Mouse (Mus musculus): ENCODE measurements around the gene Id3.
"Not testable (repeated sequence)": the region's sequence is repeated elsewhere in the genome, so short reads cannot be mapped to it uniquely, and the experiment has no call there.

The Id3 gene

GRCm38 (mm10) chr4:136143193-136143976 lies at the start of gene Id3:
Gene Id3, plus strand, starts transcription at chr4:136143497.
- peak; percentile 18 to 43 for DNase-seq

GRCm38 (mm10) chr4:136094519-136095219 lies 48.6 kb upstream of the Id3 start:
- DNase-seq, result peak; percentile 8 to 17

- no peak for DNase-seq
These were observed 47.7 kb upstream of the Id3 start for GRCm38 (mm10) chr4:136095490-136096105.

DNA sequence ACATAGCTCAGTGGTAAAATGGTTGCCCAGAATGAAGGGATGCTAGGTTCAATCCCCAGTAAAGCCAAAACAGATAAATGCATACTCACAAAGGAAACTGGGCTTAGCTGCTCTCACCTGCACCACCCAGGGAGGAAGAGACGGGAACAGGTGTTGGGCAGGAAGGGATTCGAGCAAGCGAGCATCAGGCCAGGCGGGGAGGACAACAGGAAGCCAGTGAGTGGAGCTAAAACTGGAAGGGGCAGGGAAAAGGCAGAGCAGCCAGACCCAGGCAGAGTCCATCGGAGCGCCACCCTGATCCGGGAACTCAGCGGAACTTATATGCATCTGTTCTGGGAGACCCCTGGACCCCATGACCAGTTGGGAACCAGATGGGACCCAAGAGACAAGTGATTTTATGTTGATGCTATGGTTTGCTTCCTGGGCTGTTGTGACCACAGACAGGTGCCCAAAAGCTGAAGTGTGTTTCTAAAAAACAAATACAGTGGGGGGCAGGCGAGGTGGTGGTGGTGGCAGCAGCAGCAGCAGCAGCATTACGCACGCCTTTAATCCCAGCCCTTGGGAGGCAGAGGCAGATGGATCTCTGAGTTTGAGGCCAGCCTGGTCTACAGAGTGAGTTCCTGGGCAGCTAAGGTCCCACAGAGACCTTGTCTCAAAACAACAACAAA lies 46.7 kb upstream of the Id3 start:
- no peak for DNase-seq

DNA sequence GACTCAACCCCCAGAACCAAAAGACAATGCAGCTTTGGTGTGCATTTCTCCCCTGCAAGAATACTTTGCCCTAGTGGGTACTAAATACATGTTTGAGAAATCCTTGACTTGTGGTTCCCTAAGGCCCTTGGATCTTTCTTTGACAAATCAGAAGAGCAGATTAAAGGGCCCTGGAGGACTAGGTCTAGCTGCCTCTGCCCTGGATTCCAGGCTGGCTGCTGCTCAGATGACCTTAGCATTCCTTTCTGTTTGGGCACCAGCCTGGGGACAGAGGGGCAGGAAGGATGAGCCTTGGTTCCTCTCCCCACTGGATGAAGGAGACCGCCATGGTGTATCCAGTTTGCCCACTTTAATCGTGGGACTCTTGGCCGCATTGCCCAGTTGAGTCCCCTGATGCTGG lies 44.9 kb upstream of the Id3 start:
- no peak for DNase-seq

GRCm38 (mm10) chr4:136100396-136101070 lies 42.8 kb upstream of the Id3 start:
- no peak for DNase-seq

GRCm38 (mm10) chr4:136101753-136102152 lies 41.5 kb upstream of the Id3 start:
- not testable (repeated sequence) for DNase-seq

GRCm38 (mm10) chr4:136104590-136105337 lies 38.5 kb upstream of the Id3 start:
- DNase-seq, result peak in 1 of 2 experiments; percentile 17

- no peak for DNase-seq
These were observed 36.4 kb upstream of the Id3 start for GRCm38 (mm10) chr4:136106880-136107301.

GRCm38 (mm10) chr4:136109153-136109552 lies 34.1 kb upstream of the Id3 start:
- no peak for DNase-seq

DNA sequence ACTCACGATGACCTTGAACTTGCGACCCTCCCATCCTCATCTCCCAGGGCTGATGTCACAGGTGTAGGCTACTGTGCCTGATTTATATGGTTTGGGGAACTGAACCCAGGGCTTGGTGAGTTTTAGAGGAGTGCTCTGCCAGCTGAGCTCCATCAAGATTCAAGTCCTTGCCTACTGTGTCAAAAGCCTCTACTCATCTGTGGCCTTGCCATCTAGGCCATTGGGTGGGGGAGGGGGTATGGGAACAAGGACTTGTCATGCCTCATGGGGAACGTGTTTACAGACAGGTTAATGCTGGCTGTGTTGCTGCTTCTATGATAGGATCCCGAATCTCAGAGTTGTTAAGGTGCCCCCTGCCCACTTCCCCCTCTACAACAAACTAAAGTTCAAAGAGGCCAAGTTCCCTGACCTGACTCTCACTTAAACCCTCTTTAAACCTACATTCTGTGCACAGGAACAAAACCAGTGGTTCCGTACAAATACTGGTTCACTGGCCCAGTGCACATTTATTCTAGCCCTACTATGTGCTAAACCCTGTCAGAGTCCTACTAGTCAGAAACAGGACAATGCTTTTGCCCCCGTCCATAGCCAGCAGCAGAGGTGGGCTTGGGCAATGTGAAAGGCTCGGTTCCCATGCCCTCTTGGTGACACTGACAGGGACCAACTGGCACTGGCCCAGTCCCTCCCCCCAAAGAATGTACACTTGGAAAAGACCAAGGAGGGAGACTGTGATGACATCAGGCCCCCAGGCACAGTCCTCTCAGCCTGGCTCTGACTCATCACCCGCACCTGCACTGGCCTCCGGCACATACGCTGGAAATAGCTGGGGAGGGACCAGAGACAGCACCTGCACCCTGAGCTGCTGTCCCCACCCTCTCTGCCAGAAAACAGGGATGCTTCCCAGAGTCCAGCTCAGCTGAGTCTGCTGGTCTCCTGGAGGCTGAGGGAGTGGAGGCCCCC lies 33.1 kb upstream of the Id3 start:
- no peak for DNase-seq

DNA sequence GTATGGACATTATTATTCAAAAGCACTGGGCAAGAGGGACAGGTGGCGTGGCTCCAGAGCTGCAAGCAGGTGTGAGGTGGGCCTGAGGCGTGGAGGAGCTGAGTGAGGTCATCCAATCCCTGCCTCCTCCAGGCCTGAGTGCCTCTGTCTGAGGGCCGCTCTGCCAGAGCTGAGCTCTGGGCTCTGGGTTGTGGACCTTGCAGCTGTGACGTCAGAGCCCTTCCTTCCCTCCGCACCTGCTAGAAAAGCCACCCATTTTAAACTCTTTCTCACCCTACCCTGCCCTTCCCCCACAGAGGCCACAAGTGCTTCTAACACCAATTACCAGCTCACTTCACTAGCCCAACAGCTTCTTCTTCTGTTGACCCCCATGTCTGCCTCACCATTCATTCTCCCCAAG lies 31.0 kb upstream of the Id3 start:
- no peak for DNase-seq

DNA sequence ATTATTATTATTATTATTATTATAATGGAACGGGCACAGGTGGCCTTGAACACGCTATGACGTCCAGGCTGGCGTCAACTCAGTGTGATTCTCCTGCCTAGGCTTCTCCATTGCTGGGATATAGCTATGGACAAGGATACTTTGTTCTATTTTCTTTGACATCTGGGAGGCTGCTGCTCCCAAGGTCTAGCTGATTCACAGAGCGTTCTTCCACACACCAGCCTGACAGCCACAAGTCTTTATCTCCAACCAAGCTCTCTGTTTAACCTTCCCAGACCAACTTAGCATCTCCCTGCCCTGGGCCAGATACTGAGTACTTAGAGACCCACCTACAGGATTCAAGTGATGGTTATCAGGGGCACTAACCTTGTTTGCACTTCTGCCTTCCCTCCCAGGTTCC lies 28.6 kb upstream of the Id3 start:
- no peak for DNase-seq

DNA sequence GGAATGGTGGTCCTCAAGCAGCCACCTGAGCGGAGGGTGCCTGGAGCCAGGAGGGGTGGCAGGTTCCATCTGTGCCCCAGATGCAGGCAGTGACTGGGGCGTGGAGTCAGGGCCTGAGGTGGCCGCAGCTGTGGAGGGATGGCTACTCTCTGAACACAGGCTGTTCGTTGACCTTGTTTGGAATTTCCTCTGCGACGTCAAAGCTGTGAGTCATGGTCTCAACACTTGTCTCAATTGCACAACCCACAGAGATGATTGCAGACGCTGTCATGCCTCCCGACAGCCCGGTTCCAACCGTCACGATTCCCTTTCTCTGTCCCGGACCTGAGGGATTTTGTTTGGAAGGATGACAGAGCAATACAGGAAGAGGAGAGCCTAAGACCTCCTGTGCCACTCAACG lies 26.3 kb upstream of the Id3 start:
- no peak for DNase-seq

DNA sequence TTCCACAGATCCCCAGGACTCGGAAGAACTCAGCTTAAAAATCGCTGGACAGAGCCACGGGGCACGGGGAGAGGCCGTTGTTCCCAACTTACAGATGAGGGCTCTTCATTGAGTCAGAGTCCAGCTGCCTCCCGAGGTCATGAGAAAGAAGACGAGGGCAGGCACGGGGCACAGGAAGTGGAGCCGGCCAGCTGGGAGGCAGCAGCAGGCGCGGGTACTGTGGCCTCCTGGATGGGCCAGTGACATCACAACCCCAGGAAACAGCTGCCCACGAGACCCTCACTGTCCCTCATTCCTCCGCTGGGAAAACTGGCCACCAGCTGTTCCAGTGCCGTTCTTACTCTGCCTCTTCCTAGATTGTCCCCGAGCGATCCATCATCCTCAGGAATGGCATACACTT lies 23.3 kb upstream of the Id3 start:
- no peak for DNase-seq

DNA sequence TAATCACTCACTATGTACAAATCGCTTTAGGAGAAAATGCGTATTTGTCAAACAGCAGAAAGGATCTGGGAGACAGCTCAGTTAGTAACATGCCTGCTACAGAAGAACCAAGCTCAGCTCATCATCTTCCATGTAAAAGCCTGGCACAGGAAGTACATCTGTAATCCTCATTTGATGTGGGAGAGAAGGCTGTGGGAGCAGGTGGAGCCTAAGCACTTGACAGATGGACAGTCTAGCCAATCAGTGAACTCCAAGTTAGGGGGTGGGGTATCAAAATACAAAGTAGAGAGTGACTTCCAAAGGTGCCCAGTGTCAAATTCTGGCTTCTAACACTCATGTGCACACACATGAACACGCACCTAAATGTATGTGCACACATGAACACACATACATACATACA lies 22.1 kb upstream of the Id3 start:
- no peak for DNase-seq

DNA sequence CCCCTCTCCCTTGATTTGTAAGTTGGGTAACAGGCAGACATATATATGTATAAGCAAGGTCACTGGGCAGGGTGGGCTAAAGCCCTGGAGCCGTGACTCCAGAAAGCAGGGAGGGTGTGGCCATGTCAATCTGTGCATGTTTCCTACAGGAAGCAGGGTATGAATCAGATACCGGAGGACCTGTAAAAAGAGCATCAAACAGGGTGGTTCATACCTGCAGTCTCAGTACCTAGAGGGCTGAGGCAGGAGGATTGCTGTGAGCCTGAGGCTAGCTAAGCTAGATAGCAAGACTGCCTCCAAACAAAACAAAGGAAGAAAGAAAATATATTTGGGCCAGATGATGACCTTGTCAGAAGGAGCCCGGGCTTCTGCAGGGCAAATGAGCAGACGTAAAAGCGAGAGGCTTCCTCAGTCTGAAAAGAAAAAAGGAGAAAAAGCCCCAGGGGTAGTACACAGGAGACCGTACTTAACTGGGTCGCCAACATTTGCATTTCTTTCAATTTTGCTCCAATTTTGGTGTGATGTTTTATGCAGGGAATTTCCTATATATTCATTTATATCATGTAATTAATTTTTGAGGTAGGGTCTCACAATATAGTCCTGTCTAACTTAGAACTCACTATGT lies 21.3 kb upstream of the Id3 start:
- DNase-seq, result no peak

DNA sequence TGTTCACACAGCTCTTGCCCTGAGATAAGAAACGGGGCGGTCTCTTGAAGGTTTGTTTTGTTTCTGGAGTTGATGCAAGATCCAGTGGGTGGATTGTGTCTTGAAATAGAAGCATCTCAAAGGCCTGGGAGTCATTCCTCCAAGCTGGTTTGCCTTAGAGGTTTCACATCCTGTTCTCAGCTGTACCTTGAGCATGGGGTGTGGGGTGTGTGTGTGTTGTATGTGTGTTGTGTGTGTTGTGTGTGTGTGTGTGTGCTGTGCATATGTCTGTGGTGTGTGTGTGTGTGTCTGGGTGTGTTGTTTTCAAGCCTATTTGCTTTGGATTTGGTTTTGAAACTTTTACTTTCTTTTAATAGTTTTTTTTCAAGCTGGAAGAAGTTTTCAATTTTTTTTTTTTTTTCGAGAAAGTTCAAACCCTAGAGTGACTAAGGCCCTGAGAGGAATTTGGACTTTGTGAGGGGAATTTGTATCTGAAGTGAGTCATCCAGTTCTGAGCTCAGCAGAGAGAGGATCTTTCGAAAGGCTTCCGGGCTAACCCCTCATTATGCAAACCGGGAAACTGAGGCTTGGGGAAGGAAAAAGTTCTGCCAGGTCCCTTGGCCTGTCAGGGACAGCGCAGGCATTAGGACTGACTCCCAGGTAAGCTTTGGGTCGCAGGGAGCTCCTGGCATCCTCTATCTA lies 20.0 kb upstream of the Id3 start:
- DNase-seq, result no peak

DNA sequence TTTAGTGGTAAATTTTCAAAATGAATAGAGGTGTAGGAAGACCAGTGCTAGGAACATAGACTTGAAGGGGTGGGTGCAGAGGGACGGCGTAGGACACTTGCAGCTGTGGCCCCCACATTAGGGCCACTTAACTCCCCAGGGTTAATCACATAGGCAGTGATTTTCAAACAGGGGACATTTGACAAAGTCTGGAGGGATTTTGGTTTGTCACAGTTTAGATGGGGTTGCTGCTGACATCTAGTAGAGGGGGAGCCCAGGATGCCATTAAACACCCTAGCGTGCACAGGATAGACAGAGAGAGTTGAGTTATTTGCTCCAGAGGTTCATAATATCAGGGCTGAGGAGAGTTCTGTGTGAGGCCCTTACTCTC lies 19.5 kb upstream of the Id3 start:
- DNase-seq, result no peak

DNA sequence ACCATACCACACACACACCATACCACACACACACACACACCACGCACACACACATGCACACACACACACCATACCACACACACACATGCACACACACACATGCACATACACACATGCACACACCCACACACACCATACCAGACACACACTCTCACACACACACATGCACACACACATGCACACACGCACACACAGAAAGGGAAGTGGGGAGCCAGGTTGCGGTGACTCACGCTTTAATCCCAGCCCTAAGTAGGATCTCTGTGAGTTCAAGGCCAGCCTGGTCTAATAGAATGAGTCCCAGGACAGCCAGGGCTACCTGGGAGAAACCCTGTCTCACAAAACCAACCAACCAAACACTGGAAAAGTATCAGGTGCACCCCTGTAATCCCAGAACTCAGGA lies 18.7 kb upstream of the Id3 start:
- DNase-seq, result no peak

Measured in cerebellum, adult 18-20 months (tissue).